Mouse (Mus musculus): ENCODE measurements around the gene Cog6. TPM values are rescaled to one million over a fixed set of nuclear protein-coding genes. Genes with fewer than 3 reads are reported as not detected.
A peak's percentile ranks its signal among the peaks of the same experiment; 100 is the strongest.
"Not testable (repeated sequence)": the region's sequence is repeated elsewhere in the genome, so short reads cannot be mapped to it uniquely, and the experiment has no call there.

Gene Cog6
- polyA plus RNA-seq, 1 experiment, result 29.6 TPM

- no peak for DNase-seq (ENCODE audit: low spot score)
Observed at GRCm38 (mm10) chr3:53032432-53032831, 15.4 kb upstream of the Cog6 start.

DNA sequence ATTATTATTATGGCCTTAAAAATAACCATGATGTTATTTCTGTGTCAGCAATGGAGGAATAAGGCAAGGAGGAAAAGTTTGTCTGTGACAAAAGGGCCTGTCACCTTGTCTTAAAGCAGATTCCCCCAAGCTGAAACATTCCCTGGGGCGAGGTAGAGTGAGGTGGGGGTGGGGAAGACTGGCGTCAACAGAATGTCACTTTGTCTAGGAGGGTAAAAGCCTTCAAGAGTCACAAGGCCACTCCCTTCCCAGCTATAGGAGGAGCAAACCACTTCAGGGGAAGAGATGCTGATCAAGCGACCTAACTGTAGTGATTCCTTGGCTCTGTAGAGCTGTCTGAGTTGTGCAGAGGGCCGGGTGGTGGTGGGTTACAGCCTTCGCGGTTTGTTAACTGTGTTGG lies 14.5 kb upstream of the Cog6 start:
- DNase-seq (ENCODE audit: low spot score), result no peak

DNA sequence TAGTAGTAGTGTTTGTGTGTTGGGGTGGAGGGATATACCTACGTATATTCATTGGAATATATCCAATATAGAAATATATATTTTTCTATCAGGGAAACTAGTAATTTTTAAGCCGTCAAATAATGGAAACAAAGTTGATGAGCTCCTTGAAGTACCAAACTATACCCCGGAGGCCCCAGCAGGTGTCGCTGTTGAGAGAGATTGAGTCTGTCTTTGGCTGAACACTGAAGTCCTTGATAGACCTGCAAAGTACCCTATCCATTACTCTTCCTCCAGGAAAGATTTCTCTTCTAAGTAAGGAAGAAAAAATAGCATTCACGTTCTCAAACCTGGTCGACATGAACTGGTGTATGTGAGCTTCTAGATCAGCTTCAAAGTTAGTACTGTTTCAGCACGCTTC lies 12.0 kb upstream of the Cog6 start:
- DNase-seq (ENCODE audit: low spot score), result peak; percentile 44

DNA sequence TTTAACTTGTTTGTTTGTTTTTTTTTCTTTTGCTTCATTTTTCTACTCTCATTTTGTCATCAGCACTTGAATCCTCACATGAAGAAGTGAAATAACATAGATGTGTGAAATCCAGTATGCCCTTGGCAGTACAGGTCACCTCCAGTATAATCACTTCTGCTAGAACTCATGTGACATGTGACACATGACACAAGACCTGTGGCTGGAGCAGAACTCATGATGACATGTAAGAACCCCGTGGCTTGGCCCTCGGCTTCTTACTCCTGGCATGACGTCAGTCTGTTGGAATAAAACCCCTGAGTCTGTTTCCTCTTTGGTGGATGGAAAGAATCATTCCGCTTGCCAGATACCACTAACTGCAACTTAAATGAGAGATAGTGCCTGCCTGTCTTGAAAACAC lies 10.3 kb upstream of the Cog6 start:
- no peak for DNase-seq (ENCODE audit: low spot score)

DNA sequence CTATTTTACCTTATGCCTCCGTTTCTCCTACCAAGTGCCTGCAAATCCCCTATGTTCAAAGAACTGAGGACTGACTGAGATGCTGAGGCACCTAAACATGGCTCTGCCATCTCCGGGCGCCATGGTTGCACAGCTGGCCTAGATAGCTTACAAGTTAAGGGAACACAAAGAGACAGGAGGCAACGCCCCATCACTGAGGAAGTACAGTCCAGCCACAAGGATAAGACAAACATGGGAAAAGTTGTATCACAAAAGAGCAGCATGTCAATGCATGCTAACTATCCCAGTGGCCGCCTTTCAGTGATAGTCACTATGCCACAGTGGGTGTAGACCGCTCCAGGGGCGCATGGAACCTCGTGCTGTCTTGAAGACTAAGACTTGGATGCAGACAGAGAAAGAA lies 9.6 kb downstream of the Cog6 start:
- no peak for DNase-seq (ENCODE audit: low spot score)

DNA sequence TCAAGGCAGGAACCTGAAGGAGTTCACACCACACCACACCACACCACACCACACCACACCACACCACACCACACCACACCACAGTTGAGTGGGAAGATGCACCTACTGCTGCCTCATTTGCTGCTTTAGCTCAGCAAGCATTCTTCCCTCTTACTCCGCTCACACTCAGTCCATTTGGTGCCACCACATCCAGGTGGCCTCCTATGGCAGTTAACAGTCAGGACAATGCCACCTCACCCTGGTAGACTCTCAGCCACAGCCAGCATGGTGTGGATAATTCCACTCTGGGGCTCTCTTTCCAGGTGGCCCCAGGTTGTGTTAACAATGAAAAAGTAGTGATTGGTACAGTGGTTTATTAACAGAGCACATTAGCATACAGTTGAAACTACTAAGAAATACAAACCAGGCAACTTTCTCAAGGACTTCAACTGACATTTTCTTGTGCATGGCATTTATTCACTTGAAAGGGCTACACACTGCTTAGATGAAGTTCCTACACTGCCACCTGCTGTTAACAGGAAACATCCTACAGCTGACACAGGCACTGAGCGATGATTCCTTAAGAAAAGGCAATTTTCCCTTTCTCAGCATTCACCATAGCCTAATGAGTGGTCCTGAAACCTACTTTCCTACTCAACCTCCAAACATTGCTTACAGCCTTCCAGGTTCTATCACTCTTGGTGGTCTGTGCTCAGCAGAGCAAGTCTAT lies 12.5 kb downstream of the Cog6 start:
- no peak for DNase-seq (ENCODE audit: low spot score)

DNA sequence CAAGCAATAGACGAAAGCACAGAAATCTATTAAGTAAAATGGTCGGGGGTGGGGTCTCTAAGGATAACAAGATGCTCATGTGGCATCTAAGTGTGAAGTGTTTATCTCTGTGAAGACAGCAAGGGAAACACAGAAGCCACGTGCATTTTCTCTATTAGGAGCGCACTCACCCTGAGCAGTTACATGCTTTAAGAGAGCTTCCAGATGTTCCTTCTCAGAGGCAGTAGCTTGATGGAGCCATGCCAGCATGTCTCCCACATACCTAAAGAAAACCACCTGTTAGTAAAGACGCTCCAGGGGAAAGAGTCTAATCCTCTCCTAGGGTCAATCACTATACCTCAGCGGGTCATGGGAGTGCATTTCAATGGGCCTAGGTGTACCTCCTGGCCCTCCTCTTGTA lies 15.0 kb downstream of the Cog6 start:
- DNase-seq (ENCODE audit: low spot score), result no peak

- no peak for DNase-seq (ENCODE audit: low spot score)
Observed at GRCm38 (mm10) chr3:52999996-53000395, 17.0 kb downstream of the Cog6 start.

- no peak for DNase-seq (ENCODE audit: low spot score)
Observed at GRCm38 (mm10) chr3:52999016-52999744, 17.9 kb downstream of the Cog6 start.

DNA sequence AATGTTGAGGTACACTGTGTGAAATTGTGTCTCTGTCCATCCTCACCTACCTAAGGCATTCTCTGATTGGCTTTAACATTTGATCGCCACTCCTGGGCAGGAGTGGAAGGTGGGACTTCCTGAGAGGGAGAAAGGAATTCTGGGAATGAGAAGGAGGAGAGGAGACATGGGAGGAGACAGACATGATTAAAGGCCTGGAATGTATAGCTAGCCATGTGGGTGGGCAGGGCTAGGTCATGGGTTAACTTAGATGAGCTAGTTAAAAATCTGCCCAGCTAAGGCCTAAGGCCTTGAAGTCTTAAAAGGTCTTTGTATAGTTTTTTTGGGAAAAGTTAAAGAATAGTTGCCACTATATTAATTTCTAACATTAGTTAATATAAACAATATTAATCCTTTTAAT lies 19.7 kb downstream of the Cog6 start:
- DNase-seq (ENCODE audit: low spot score), result no peak

DNA sequence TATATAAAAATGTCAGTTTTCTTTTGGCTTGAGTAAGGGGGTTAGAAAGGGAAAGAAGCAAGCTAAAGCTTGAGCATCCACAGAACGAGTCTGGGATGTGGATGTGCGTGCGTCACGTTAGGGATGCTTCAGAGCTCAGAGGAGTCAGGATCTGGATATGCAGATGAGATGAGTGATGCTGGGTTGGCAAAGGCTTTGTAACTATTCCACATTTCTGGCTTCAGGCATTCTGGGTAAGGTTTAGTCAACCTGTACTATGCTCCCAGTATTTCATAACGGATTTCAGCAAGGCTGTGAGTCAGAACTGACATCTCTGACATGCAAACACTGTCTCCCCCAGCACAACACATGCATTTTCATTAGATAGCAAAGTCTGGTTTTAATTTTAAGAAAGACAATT lies 20.4 kb downstream of the Cog6 start:
- no peak for DNase-seq (ENCODE audit: low spot score)

DNA sequence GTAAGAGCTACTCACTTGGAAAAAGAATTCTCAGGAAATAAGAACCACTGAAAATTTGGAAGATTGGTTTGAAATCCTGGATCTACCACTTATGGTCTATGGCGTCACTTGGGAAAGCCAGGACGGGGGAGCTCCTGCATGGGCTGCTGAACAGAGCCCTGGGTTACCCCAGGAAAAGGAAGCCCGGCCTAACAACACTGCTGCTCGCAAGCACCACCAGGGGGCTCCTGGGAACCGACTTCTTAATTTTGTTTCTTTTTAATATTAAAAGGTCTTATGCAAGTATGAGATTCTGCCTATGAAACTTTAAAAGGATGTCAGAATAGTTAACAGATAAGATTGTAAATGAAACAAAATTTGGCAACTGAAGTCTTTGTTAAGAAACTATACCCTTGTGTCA lies 22.4 kb downstream of the Cog6 start:
- DNase-seq (ENCODE audit: low spot score), result no peak

GRCm38 (mm10) chr3:52993296-52993695 lies 23.7 kb downstream of the Cog6 start:
- DNase-seq (ENCODE audit: low spot score), result no peak

GRCm38 (mm10) chr3:52990041-52990737 lies 26.8 kb downstream of the Cog6 start:
- no peak for DNase-seq (ENCODE audit: low spot score)

GRCm38 (mm10) chr3:52985508-52985941 lies 31.5 kb downstream of the Cog6 start:
- DNase-seq (ENCODE audit: low spot score), result not testable (repeated sequence)

DNA sequence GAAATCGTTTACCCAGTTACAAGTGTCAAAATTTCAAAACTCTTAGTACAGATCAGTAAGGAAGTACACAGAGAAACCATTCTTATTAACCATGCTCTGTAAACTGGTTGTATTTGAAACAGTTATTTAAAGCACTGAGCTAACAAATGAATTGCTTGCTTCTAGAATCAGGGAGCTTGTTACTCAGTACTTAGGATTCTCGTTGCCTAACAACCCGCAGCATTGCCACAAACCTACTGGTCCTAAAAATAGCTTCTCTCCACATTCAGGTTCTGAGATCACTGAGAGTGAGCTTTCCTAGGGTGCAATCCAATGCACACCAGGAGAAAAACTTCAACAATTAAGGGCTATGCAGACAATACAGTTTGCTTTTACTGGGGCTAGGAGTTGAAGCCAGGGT lies 33.3 kb downstream of the Cog6 start:
- no peak for DNase-seq (ENCODE audit: low spot score)

- no peak for DNase-seq (ENCODE audit: low spot score)
Observed at GRCm38 (mm10) chr3:52982993-52983392, 34.0 kb downstream of the Cog6 start.

GRCm38 (mm10) chr3:52974674-52975556 lies 42.1 kb downstream of the Cog6 start:
- peak; percentile 34 for DNase-seq (ENCODE audit: low spot score)

GRCm38 (mm10) chr3:52972916-52973315 lies 44.1 kb downstream of the Cog6 start:
- no peak for DNase-seq (ENCODE audit: low spot score)

DNA sequence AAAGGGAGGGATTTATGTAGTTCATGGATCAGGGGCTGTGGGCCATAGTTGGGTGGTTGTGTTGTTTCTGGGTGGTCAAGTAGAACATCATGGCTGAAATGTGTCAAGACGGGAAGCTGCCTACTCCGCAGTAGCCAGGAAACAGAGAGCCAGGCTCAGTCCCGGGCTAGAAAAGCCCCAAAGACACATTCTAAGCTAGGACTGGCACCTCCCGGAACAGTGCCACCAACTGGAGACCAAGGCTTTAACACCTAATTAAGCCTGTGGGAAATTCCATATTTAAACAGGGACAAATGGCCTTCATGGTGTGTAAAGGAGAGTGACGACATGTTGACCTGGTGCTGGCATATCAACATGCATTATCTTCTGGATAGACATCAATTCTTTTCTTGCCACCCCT lies 50.0 kb downstream of the Cog6 start:
- DNase-seq (ENCODE audit: low spot score), result no peak

DNA sequence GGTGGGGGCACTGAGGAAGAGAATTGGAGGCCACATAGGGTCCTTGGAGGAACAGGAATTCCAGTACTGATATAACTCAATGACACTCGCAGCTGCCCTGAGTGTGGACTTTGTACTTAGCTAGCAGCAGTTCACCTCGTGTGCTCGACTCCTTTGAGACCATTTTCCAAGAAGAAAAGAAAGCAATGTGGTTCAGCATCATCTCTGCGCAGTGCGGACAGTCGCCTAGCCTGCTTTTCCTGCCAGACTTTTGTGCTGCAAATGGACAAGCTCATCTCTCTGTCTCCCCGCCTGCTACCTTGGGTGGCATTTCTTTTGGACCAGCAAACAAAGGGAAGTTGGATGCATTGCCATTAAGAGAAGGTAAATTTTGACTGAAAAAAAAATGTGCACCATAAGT lies 52.8 kb downstream of the Cog6 start:
- DNase-seq (ENCODE audit: low spot score), result no peak

GRCm38 (mm10) chr3:52963441-52963840 lies 53.6 kb downstream of the Cog6 start:
- no peak for DNase-seq (ENCODE audit: low spot score)

Measured in urinary bladder, adult 2 months (tissue).